Mouse (Mus musculus): ENCODE data around the gene Rfc1. TPM values are rescaled to one million over a fixed set of nuclear protein-coding genes. Genes with fewer than 3 reads are reported as not detected.

Rfc1 gene
- total and polyA plus RNA-seq, 3 experiments, result 50.2 to 2,723 (median 51.5) TPM

- DNase-seq (ENCODE audit: low read depth, low spot score), result no peak
- TF ChIP-seq NRF1 (IDR thresholded peaks at IDR 0.05; ENCODE audit: insufficient read depth, low read depth, low read length, poor library complexity, severe bottlenecking) (no peak), UBTF (IDR thresholded peaks at IDR 0.05; ENCODE audit: borderline replicate concordance, insufficient read depth, low read depth, low read length) (no peak), KAT2A (conservative IDR thresholded peaks at IDR 0.05; ENCODE audit: low read depth, low read length) (no peak), USF2 (IDR thresholded peaks at IDR 0.05; ENCODE audit: borderline replicate concordance in 1 of 2, insufficient read depth in 1 of 2, low read depth in 1 of 2, low read length in 2 of 2) (no peak), GATA1 (IDR thresholded peaks at IDR 0.05; ENCODE audit: low read depth, low read length) (no peak), MAFK (IDR thresholded peaks at IDR 0.05; ENCODE audit: borderline replicate concordance, low read depth, low read length) (no peak), MYB (IDR thresholded peaks at IDR 0.05; ENCODE audit: low read depth, low read length) (no peak), SMC3 (IDR thresholded peaks at IDR 0.05; ENCODE audit: low read depth, low read length) (no peak), EP300 (IDR thresholded peaks at IDR 0.05; ENCODE audit: low read depth in 1 of 2, low read length in 2 of 2) (no peak)
- Histone ChIP-seq H3K79me2 (ENCODE audit: control insufficient read depth, insufficient read depth, low read length, poor library complexity) (no peaks in the 10 kb centered on the region), H3K9ac (ENCODE audit: control insufficient read depth, low read depth, low read length, poor library complexity, severe bottlenecking) (no peak within 1 kb of the TSS), H3K9me3 (replicated peaks; ENCODE audit: insufficient read depth, low read length) (no peaks in the 10 kb centered on the region), H3K4me3 (ENCODE audit: control insufficient read depth in 1 of 2, insufficient read depth in 1 of 2, low read depth in 2 of 2, low read length in 2 of 2) (no peak within 1 kb of the TSS), H3K27me3 (ENCODE audit: control insufficient read depth in 1 of 2, insufficient read depth in 2 of 2, low read length in 2 of 2) (peaks cover 2 to 9% of the 10 kb centered on the region in 2 experiments), H3K27ac (ENCODE audit: control insufficient read depth, low read depth, low read length) (no peak within 1 kb of the TSS), H3K36me3 (ENCODE audit: control insufficient read depth in 1 of 2, insufficient read depth in 2 of 2, low read length in 2 of 2) (no peaks in the 10 kb centered on the region), H3K4me1 (ENCODE audit: control insufficient read depth in 1 of 2, insufficient read depth in 2 of 2, low read length in 2 of 2) (no peaks in the 10 kb centered on the region)
These were observed 12.7 kb upstream of the Rfc1 start, which contains the start of gene Klb for GRCm38 (mm10) chr5:65348168-65348567. Klb (plus strand) TSS chr5:65348314.

- no peak overlapping the region for H3K27ac ChIP-seq (ENCODE audit: control insufficient read depth, low read depth, low read length)
- H3K9ac ChIP-seq (ENCODE audit: control insufficient read depth, low read depth, low read length, poor library complexity, severe bottlenecking), result no peak overlapping the region
- peaks cover 0 to 5% of the 10 kb centered on the region in 2 experiments; a peak in 2 of 4 replicates for H3K4me1 ChIP-seq (ENCODE audit: control insufficient read depth in 1 of 2, insufficient read depth in 2 of 2, low read length in 2 of 2)
- H3K27me3 ChIP-seq (ENCODE audit: control insufficient read depth in 1 of 2, insufficient read depth in 2 of 2, low read length in 2 of 2), result no peaks in the 10 kb centered on the region; a peak in 1 of 4 replicates
- no peaks in the 10 kb centered on the region for H3K9me3 ChIP-seq (replicated peaks; ENCODE audit: insufficient read depth, low read length)
- DNase-seq (ENCODE audit: low read depth, low spot score), result no peak
- H3K79me2 ChIP-seq (ENCODE audit: control insufficient read depth, insufficient read depth, low read length, poor library complexity), result peaks cover 2% of the 10 kb centered on the region
- H3K4me3 ChIP-seq (ENCODE audit: control insufficient read depth in 1 of 2, insufficient read depth in 1 of 2, low read depth in 2 of 2, low read length in 2 of 2), result no peak overlapping the region
- TF ChIP-seq EP300 (IDR thresholded peaks at IDR 0.05; ENCODE audit: low read depth in 1 of 2, low read length in 2 of 2), result no peak
- TF ChIP-seq CHD1 (IDR thresholded peaks at IDR 0.05; ENCODE audit: low read depth, low read length), result no peak
- no peak for TF ChIP-seq UBTF (IDR thresholded peaks at IDR 0.05; ENCODE audit: borderline replicate concordance, insufficient read depth, low read depth, low read length)
- TF ChIP-seq CTCF (IDR thresholded peaks at IDR 0.05 in 2 of 3, conservative IDR thresholded peaks at IDR 0.05 in 1 of 3; ENCODE audit: control insufficient read depth in 1 of 3, insufficient read depth in 1 of 3, low read depth in 2 of 3, low read length in 3 of 3, poor library complexity in 1 of 3, severe bottlenecking in 1 of 3), result no peak
- TF ChIP-seq RCOR1 (IDR thresholded peaks at IDR 0.05; ENCODE audit: low read depth, low read length), result no peak
- no peak for TF ChIP-seq ZMIZ1 (IDR thresholded peaks at IDR 0.05; ENCODE audit: low read depth, low read length)
- TF ChIP-seq ZKSCAN1 (IDR thresholded peaks at IDR 0.05; ENCODE audit: low read depth, low read length), result no peak
- TF ChIP-seq MAZ (IDR thresholded peaks at IDR 0.05; ENCODE audit: low read depth, low read length), result no peak
- TF ChIP-seq SMC3 (IDR thresholded peaks at IDR 0.05; ENCODE audit: low read depth, low read length), result no peak
- no peak for TF ChIP-seq USF1 (IDR thresholded peaks at IDR 0.05; ENCODE audit: low read depth, low read length)
- TF ChIP-seq MAFK (IDR thresholded peaks at IDR 0.05; ENCODE audit: borderline replicate concordance, low read depth, low read length), result no peak
- no peak for TF ChIP-seq MXI1 (IDR thresholded peaks at IDR 0.05; ENCODE audit: low read depth, low read length)
- TF ChIP-seq ZNF384 (IDR thresholded peaks at IDR 0.05; ENCODE audit: low read depth, low read length), result no peak
- TF ChIP-seq NRF1 (IDR thresholded peaks at IDR 0.05; ENCODE audit: insufficient read depth, low read depth, low read length, poor library complexity, severe bottlenecking), result no peak
- no peak for TF ChIP-seq TAL1 (IDR thresholded peaks at IDR 0.05; ENCODE audit: low read length)
- TF ChIP-seq USF2 (IDR thresholded peaks at IDR 0.05; ENCODE audit: borderline replicate concordance in 1 of 2, insufficient read depth in 1 of 2, low read depth in 1 of 2, low read length in 2 of 2), result no peak
- no peak for TF ChIP-seq HCFC1 (IDR thresholded peaks at IDR 0.05; ENCODE audit: low read depth, low read length)
- TF ChIP-seq POLR2AphosphoS2 (IDR thresholded peaks at IDR 0.05; ENCODE audit: low read length), result no peak
- no peak for TF ChIP-seq ZC3H11A (IDR thresholded peaks at IDR 0.05; ENCODE audit: low read depth, low read length)
- H3K36me3 ChIP-seq (ENCODE audit: control insufficient read depth in 1 of 2, insufficient read depth in 2 of 2, low read length in 2 of 2), result peaks cover 0 to 8% of the 10 kb centered on the region in 2 experiments; a peak in 2 of 4 replicates
These were observed 4.7 kb upstream of the Rfc1 start for GRCm38 (mm10) chr5:65340167-65340566.
